Mouse (Mus musculus): ENCODE measurements around the gene Gm20773.
"Not testable (repeated sequence)": the region's sequence is repeated elsewhere in the genome, so short reads cannot be mapped to it uniquely, and the experiment has no call there.

Gm20773 gene

DNA sequence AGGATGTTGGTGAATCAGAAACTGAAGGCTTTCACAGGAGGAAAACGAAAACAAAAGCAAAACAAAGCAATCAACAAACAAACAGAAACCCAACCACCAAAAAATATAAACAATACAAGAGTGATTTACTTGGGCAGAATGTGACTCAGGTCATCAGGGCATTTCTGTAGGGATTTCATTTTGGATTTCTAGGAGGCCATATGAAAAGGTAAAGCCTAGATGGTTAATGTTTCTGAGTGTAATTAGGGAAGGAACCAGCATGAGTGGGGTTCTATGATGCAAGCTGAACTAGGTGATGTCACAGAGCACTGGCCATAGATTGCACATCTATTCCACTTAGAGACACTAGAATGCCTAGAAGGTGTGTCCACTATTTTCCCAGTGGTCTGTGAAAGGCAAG lies at the start of gene Gm20773:
Gm20773 (plus strand) TSS at position 301 of the 400 bp plus-strand sequence.
- not testable (repeated sequence) for ATAC-seq (ENCODE audit: insufficient number of reproducible peaks, low FRiP score, low TSS enrichment)

DNA sequence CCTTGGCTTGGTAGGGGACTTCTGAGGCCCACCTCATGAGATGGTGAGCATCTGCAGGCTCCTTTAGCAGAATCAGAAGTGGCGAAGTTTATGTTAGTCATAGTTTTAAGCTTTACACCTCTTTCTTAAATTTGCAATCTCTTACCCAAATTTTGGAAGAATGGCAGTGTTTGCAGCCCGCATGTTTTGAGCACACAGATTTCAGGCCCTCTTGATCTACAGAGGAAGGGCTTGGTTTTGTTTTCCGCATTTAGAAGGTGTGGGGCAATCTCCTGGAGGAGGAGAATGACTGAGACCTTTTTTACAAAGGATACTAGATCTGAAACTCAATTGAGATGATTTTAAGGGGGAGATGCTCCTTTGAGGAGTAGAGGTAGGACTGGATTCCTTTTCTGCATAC lies 28.3 kb upstream of the Gm20773 start, which contains the start of gene Gm21866:
Gm21866 (minus strand) TSS at position 101 of the 400 bp plus-strand sequence.
- ATAC-seq (ENCODE audit: insufficient number of reproducible peaks, low FRiP score, low TSS enrichment) = not testable (repeated sequence)

All from cerebellum, adult (tissue).